Mouse (Mus musculus): Measurements from ENCODE around the gene Gabpb1. TPM values are rescaled to one million over a fixed set of nuclear protein-coding genes. Genes with fewer than 3 reads are reported as not detected.
A peak's percentile ranks its signal among the peaks of the same experiment; 100 is the strongest.
"Not testable (repeated sequence)": the region's sequence is repeated elsewhere in the genome, so short reads cannot be mapped to it uniquely, and the experiment has no call there.

The Gabpb1 gene
- polyA plus RNA-seq, 2 experiments from 2014 or later, result 50.1 to 58.3 TPM

DNA sequence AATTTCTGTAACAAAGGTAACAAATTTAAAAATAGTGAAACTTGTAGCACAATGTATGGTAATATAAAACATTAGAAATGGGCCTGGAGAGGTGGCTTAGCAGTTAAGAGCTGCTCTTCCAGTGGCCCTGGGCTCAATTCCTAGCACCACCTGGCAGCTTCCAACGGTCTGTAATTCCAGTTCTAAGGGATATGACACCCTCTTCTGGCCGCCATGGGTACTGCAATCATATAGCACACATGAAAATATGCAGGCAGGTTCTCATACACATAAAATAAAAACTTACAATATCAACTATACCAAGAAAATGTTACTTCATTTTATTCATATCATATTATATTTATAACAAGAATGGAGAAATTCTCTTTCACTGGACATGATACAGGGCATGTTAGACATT lies 35.8 kb downstream of the Gabpb1 start:
- no peak for ATAC-seq

DNA sequence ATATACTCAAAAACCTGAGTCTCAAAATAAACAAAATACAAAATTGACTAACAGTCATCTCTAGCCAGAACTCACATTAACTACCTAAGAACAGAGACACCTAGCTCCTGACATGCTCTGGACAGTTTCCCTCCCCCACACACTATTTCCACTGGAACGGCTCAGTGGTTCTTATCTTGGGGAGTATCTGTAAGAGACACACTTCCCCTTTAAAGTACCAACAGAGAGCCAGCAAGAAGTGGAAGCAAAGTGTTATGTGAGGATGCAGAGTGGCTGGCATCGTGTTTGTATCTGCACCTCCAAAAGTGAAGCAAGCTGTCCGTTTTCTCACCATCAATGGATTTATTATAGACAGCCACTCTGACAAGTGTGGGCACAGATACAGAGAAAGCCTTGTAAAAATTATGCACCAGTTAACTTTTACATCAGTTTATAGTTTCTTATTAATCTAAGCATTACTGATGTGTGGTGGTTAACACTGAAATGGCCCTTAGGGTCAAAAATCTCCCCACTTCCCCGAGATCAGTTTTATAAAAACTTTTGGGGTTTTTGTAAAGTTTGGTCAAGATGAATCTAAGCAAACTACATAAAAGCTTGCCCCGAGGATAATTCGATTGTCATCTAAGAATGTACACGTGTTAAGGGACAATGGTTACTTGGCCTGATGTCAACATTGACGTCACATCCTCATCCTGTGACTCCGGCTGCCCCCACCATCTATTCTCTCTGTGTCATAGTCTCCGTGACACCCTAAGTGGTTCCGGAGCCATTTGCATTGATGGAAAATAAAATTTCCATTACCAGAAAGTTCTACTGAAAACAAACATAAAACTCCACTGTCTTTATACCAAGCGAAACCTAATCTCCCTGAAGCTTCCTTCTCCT lies 40.0 kb downstream of the Gabpb1 start:
- ATAC-seq, result peak; percentile 93

DNA sequence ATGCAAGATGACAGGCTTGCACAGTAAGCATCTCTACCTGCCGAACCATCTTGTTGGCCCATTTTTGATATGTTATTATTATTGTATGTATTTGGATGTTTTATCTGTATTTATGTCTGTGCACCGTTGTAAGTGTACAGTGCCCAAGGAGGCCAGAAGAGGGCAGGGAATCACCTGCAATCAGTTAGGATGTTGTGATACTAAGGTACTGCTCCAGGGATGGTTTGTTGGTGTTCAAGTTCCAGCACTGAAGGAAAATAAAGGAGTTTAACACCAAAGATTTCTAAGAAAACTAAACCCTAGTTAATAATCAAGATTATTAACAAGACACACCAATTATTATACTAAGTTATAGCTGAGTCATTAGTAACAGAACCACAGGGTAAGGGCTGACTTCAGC lies 43.0 kb downstream of the Gabpb1 start:
- no peak for ATAC-seq

DNA sequence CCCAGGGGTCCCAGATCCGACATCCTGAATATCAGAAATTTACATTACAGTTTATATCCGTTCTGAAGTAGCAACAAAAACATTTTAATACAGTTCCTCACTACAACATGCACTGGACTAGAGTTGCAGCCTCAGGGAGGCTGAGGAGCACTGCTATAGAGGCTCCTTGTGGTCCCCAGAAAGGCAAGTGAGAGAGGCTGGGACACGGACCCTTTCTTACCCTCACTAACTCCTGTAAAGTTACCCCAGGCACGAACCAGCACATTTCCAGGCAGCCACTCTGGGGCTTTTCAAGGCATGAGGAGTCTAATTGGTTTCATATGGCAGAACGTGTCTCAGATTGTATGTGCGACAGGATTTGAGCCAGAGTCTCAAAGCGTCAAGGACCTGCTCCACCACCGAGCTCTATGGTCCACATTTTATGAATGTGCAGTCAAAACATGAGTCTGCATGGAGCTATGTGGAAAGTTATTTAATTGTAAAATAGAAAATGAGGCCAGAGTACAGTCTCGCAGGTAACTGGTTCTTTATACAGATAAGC lies 47.6 kb downstream of the Gabpb1 start:
- ATAC-seq, result no peak

DNA sequence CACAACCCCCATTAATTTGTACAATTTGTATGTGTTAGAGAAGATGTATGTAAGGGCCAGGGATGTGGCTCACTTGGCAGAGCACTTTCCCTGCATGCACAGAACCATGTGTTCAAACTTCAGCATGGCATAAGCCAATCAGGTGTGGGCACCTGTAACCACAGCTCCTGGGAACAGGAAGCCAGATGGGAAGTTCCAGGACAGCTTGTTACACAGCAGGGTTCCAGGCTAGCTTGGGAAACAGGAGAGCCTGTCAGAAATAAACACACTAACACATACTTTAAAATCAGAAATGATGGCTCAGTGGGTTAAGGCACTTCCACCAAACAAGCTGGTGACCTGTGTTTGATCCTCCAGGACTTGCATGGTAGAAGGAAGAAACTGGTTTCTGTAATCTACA lies 53.0 kb downstream of the Gabpb1 start:
- ATAC-seq, result no peak

DNA sequence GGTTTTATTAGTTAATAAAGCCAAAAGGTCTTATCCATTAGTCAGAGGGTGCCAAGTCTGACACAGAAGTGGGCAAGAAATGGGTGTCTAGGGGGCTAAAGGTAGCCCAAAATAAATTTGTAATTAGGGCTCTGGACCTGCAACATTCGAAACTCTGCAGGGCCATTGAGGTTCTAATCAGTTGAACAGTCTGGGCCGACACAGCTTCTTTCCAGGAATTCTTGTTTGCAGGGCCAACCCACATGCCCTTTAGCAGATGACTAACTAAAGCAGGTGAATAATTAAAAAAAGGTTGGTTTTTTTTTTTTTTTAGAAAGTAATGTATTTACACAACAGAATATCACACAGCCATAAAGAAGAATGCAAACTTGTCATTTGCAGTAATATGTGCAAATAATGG lies 53.7 kb downstream of the Gabpb1 start:
- no peak for ATAC-seq

DNA sequence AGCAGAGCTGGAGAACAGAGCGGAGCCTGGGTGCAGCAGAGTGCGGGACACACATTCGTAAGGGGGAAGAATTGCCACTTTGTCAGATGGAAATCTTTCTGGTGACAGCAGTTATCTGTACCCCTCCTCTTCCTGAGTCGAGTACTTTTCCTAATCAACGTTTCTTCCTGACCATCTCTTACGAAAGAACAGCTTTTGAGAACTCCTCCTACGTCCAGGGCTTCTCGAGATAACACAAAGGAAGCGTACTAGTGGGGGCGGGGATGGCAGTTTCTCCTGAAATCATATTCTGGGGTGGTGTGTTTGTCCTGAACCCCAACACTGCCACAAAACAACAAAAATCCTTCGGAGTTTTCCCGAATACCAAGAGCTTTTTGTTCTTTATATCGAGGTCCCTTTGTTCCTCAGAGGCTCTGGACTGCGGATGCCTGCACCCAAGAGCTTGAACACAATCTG lies 56.9 kb downstream of the Gabpb1 start, which contains the start of gene Hdc:
Gene Hdc (minus strand): TSS at position 51 of the 456 bp plus-strand sequence.
- no peak for ATAC-seq

DNA sequence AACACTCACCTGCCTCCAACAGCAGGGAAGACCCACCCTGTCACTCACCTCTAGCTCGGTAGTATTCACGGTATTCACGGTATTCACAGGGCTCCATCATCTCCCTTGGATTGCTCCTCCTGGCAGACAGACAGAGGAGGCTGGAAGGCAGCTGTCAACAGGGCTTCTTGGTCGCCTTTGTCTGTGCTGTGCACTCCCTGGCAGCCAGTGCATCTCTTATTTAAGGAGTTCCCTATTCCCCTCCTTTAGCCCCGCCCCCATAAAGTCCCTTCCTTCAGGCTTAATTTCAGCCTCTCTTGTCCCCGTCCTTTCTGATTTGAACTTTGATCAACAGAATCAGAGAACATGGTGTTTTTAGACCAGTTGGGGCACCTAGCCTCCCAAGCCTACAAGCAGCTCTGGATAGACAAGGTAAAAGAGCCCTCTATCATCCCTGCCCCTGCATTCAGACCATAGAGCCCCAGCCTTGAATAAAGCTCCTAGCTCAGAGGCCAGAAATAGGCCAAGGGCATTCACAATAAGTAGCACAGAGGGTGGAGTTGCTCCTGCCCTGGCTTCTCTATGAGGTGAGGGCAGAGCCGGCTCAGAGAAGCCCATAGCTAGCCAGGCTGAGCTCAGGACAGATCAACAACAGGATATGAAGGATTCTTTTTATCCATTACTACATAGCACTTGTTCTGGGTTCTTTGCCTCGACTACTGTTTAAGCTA lies 57.5 kb downstream of the Gabpb1 start:
- ATAC-seq, result no peak

DNA sequence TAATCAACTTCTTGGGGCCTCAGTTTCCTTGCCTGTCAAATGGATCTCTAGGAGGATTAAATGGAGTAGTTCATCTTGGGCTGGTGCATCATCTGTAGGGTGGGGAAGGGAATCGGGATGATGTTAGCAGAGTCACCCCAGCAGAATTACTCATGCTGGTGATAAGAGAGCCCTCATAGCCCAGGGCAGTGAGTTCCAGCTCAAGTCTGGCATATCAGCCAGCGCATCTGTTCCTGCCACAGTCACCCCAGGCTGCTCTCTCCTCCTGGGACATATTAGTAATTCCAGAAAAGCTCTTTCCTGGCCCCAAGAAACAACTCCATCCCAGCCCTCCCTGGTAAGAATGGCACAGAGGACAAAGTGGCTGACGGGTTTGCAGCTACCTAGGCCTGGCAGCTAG lies 60.8 kb downstream of the Gabpb1 start:
- no peak for ATAC-seq

DNA sequence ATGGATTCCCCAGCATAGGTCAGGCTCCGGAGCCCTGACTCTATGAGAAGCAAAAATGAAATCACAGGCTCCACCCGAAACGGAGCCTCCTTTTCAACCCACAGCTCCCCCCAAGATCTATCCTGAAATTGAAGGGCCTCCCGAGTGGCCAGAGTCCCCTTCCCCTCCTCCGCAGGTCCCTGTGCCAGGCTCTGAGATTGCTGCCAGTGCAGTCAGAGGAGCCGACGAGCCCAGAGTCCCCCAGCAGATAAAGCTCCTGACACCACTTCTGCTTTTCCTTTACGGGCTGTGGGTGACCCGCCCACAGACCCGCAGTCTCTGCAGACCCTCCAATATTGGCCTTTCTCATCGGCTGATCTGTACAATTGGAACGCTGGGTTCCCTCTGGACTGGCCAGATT lies 66.5 kb downstream of the Gabpb1 start:
- not testable (repeated sequence) for ATAC-seq

DNA sequence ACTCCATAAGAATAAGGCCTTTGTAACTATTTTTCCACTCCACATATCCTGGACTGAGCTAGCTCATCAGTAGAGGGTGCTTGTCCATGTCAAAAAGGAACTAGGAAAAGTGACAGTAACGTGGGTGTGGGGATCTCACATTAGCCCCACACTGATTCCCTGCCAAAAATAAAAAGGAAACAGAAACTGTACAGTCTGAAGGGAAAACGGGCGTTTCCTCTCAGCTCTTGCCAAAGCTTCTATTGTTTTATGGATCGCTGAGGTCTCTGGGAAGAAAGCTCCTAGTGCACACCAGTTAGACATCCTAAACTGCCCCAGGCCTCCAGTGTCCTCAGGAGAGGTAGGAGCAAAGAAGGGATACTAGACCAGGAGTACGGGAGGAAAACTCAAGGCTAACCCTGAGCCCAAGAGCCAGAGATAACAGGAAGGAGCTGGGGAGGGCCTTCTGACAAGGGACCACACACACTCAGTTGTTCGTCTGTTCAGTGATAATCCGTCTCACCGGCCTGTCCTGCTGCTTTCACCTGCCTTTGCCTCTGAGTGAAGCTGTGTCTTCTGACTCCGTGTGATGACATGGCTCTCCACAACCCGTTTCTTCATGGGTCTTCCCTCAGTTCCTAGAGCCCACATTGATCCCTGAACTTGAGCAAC lies 68.5 kb downstream of the Gabpb1 start:
- ATAC-seq, result no peak

DNA sequence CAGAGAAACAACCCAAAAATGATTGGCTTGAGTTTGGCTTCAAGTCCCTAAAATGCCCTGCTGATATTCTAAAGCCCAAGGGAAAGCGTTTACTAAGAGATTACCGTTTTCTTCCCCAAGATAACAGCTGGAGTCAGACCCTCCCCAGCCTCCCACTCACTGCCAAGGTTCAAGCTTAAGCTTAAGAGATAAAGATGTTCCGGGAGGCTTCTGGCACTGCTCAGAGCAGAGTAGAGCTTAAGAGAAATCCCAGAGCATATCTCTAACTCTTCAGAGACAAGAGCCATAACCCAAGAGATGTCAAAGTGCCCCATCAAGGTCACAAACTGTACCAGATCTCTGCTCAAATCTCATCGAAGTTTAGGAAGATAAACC lies 69.5 kb downstream of the Gabpb1 start:
- no peak for ATAC-seq

DNA sequence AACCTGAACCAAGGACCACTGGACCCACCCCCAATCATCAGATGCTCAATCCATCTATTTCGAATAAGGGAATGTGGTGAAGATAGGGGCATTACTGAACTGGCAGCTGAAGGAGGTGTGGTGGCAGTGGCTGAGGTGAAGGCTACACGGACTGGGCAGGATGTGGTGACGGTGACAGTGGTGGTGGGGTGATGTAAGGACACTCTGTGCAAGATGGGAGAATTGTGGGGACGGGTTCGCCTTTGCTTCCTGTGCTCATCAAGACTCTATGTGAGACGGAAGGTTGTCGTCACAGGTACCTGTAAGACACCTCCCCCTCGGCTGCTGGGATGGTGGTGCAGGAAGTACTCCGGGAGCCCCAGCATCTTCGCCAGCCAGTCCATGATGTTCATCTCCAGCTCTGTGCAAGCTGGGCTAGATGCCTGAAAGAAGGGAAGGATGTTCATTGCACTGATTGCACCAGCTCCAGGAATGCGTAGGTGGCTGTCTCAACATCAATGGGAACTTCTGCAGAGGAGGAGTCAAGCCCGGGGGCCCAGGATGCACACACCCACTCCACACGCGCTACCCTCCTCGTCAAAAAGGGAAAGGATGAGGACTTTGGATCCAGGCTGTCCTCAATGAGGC lies 70.0 kb downstream of the Gabpb1 start:
- ATAC-seq, result peak; percentile 99

DNA sequence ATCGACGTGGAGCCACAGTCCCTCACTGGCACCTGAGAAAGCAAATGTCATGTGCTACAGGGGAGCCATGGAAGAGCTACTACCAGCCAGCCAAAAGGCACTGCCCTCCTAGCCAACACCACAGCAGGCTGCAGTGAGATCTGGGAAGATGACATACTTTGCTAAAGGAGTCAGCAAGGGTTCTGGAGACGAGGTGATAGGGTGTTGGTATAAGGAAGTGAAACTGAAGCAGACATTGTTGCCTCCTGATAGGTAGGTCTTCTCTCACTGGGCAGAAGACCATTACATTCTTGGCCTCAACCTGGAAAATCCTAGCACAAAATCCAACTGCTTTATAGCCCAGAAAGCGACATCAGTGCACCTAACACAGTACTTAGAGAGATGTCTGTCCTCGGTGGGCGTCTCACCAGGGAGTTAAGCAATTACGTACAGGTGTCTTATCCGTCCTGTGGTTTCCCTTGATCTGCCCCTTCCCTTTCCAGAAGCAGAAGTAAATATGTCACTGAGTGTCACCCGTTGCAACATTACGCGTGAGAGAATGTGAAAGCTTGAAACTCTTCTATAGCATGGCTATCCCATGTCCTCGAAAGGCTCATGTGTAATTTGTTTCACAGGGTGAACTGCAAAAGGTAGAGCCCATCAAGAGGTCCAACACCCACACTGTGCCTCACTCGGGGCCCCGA lies 74.1 kb downstream of the Gabpb1 start:
- no peak for ATAC-seq

DNA sequence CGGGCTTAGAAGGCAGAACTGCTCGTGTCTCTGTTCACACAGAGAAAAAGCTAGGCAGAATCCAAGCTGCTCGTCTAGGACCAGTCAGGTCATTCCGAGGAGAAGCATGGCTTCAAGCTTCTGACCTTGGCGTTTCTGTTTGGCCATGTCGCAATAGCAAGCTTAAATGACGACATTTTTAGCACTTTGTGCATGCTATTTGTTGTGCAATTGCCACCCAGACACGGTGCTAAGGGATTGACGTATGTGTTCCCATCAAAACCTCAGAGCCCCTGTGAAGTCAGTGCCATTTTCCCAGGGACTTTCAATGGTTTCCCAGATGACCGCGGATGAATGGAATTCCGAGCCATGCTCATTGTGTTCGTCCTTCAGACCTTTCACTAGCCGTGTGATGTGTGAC lies 75.6 kb downstream of the Gabpb1 start:
- ATAC-seq, result no peak

DNA sequence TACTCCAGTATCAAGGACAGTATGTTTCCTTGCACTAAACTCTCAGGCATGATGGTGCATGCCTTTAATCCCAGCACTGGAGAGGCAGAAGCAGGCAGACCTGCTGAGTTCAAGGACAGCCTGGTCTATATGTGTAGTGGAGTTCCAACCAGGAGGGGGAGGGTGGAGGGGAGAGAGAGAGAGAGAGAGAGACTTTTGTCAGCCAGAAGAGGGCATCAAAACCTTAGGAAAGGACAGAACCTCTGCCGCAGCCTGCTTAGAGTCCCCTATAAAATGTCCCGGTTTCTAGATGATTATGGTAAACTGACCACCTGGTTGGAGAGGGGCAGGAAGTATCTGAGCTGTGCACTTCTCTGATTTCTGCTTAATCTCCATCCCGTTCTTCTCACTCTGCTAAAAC lies 77.1 kb downstream of the Gabpb1 start:
- ATAC-seq, result no peak

DNA sequence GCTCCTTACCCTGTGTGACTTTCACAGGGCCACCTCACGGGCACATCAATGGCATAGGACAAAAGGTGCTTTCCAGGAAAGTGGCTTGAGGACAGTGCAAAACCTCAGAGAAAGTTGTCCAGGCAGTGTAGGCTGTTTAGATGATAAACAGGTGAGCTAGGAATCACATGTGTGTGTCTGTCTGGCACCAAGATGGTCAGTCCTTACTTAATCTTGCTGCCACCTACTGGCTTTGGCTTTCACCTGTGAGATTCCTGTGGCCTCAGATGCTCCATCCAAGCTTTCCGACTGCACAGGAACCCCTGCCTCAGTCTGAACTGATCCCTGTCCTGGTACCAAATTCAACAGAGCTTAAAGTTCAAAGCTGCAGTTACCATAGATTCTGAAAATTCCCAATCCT lies 77.8 kb downstream of the Gabpb1 start:
- ATAC-seq, result no peak

DNA sequence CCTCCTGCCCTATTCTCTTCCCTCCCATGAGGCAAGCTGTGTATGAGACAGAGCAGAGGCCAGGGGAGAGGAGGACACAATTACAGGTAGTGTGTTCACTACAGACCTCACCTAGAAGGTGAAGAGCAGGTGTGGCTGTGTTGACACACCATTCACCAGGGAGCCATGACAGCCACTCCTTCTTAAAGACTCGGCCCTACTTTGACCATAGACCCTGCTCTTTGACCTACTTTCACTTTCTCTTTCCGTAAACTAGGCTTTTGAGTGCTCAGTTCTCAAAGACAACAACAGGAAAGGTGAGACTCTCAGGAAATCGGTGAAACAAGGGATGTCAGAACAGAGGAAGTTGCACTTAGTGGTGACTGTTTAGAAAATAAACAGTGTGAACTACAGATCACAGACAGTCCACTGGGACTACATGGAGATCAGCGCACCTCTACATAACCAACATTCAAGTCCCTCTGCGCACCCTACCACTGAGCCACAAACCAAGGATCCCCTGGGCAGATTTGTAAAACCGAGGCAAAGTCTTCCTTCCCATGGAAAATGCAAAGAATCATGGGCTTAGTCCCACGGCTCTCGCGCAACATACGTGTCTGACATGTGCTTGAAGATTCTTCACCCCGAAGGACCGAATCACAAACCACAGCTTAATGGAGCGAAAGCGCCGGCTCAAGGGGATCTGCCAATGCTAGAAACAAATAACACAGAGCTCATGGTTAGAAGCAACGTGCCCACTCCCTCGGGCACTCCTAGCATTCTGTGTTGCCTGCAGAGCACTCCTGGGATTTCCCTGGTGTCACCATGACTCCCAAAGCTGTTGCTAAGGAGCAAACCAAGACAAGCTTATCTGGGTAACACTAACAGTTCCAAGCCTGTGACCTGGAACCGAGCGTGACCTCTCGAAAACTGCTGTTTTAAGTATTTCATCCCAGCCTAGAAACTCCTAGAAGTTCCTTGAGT lies 78.6 kb downstream of the Gabpb1 start:
- peak; percentile 79 for ATAC-seq

DNA sequence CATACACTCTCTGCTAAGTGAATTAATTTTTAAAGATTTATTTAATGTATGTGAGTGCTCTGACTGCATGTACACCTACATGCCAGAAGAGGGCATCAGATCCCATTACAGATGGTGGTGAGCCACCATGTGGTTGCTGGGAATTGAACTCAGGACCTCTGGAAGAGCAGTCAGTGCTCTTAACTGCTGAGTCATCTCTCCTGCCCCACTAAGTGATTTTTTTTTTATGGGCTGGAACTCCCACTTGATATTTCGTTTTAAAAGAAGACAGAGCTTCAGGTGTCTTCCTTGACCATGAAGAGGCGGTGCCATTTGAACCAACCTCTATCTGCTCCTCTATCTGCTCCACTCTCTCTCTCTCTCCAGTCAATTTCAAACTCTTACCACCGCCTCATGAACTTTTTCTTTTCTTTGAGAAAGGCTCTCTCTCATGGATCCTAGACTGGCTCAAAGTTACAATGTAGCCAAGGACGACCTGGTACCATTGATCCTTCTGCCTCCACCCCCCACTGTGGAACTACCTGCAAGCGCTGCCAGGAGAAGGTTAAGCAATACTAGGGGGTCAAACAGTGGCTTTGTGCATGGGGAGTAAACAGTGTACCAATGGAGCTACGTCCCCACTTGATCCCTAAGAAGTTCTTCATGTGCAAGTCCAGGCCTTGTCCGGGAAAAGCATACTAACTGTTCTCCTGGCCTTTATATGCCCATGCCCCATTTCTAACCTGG lies 79.6 kb downstream of the Gabpb1 start:
- no peak for ATAC-seq

Data from activated CD4-positive, CD25-positive, alpha-beta regulatory T cell, adult 4 months (primary cell).